Mouse (Mus musculus) myocyte (in vitro differentiated cells): ENCODE data around the gene Tnrc18. TPM values are rescaled to one million over a fixed set of nuclear protein-coding genes. Genes with fewer than 3 reads are reported as not detected.

Source experiments
- H3K27me3 ChIP-seq: one replicate; pipeline ENCODE4 v1.6.1; 2011; ENCODE audit not compliant: control insufficient read depth, insufficient read depth, insufficient read length
- H3K36me3 ChIP-seq: one replicate; pipeline ENCODE4 v1.6.1; 2011; ENCODE audit not compliant: control insufficient read depth, insufficient read depth
- H3K4me2 ChIP-seq: one replicate; pipeline ENCODE4 v1.6.1; 2011; ENCODE audit warnings: low read depth, control low read depth
- H3K4me3 ChIP-seq: one replicate; pipeline ENCODE4 v1.5.1; 2011; ENCODE audit warnings: mild to moderate bottlenecking, control low read depth, moderate library complexity
- H3K79me2 ChIP-seq: one replicate; pipeline ENCODE4 v1.6.1; 2011; ENCODE audit not compliant: control insufficient read depth, insufficient read depth
- H3ac ChIP-seq: one replicate; pipeline ENCODE4 v1.6.1; 2011; ENCODE audit not compliant: control insufficient read depth, insufficient read length
- CEBPB ChIP-seq: IDR thresholded peaks from 2 replicates; pipeline ENCODE4 v1.6.1; 2011; ENCODE audit warnings: mild to moderate bottlenecking, moderate library complexity; ENCODE audit not compliant: poor library complexity, insufficient read depth, severe bottlenecking
- E2F4 ChIP-seq: IDR thresholded peaks from one replicate; pipeline ENCODE4 v1.6.1; 2011; ENCODE audit warnings: mild to moderate bottlenecking, control low read depth, moderate library complexity; ENCODE audit not compliant: insufficient read depth
- MAX ChIP-seq: IDR thresholded peaks from one replicate; pipeline ENCODE4 v1.6.1; 2011; ENCODE audit warnings: low read depth, mild to moderate bottlenecking, control low read depth
- MYOD1 ChIP-seq, 3 experiments: IDR thresholded peaks; one replicate each; pipeline ENCODE4 v1.6.1; 2011; ENCODE audit warnings: control low read depth in 2 of 3, low read depth in 2 of 3, mild to moderate bottlenecking in 2 of 3, moderate library complexity in 1 of 3; ENCODE audit not compliant: insufficient read length in 2 of 3, control insufficient read depth in 1 of 3
- MYOG ChIP-seq, 3 experiments: IDR thresholded peaks; one replicate each; pipeline ENCODE4 v1.6.1; 2011; ENCODE audit warnings: control low read depth in 2 of 3, low read depth in 2 of 3, mild to moderate bottlenecking in 2 of 3; ENCODE audit not compliant: insufficient read length in 2 of 3, control insufficient read depth in 1 of 3, insufficient read depth in 1 of 3
- POLR2A ChIP-seq: IDR thresholded peaks from one replicate; pipeline ENCODE4 v1.6.1; 2011; ENCODE audit warnings: low read depth, mild to moderate bottlenecking, control low read depth, moderate library complexity; ENCODE audit not compliant: insufficient read length
- POLR2AphosphoS2 ChIP-seq: IDR thresholded peaks from one replicate; pipeline ENCODE4 v1.6.1; 2011; ENCODE audit warnings: low read depth, control low read depth; ENCODE audit not compliant: insufficient read length
- REST ChIP-seq: IDR thresholded peaks from one replicate; pipeline ENCODE4 v1.6.1; 2011; ENCODE audit warnings: mild to moderate bottlenecking, control low read depth, moderate library complexity; ENCODE audit not compliant: insufficient read depth, insufficient read length
- SRF ChIP-seq: IDR thresholded peaks from one replicate; pipeline ENCODE4 v1.6.1; 2011; ENCODE audit warnings: low read depth; ENCODE audit not compliant: control insufficient read depth, insufficient read length
- TCF3 ChIP-seq: IDR thresholded peaks from one replicate; pipeline ENCODE4 v1.6.1; 2011; ENCODE audit warnings: low read depth, control low read depth; ENCODE audit not compliant: insufficient read length
- USF1 ChIP-seq: IDR thresholded peaks from one replicate; pipeline ENCODE4 v1.6.1; 2011; ENCODE audit warnings: low read depth, mild to moderate bottlenecking, control low read depth, moderate library complexity
- polyA plus RNA-seq: library from polyadenylated mRNA; unstranded; fragments of >200 nt; fragmentation: generic; extraction: Trizol; gene quantifications from one replicate; pipeline ENCODE4 v1.2.1, GENCODE M21; 2012; ENCODE audit warnings: missing spikeins

Tnrc18 gene
- polyA plus RNA-seq, 1 experiment: 26.2 TPM

DNA sequence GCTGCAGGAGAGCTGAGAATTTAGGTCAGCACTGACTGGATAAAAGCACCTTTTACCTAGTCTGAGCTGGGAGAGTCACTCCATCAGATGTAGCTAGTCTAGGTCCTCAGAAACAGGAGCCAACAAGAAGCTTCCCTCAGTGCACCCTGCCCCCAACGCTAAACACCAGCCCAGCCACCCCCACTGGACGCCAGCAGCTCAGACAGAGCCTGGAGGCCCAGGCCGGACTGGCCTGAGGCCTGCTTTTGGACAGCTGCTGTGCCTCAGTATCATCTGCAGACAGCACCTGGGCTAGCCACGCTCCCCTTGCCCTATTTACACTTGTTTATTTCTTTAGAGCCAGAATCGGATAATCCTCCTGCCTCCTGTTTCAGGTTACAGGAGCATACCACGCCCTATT lies 19.4 kb upstream of the Tnrc18 start:
- Histone ChIP-seq H3K27me3 (no peaks in the 10 kb centered on the region), H3K79me2 (no peaks in the 10 kb centered on the region), H3ac (no peak overlapping the region), H3K4me2 (no peak overlapping the region), H3K4me3 (no peak overlapping the region), H3K36me3 (no peaks in the 10 kb centered on the region)
- TF ChIP-seq REST (no peak), MYOG (IDR thresholded peaks at IDR 0.05; ENCODE audit: control insufficient read depth in 1 of 3, insufficient read depth in 1 of 3, insufficient read length in 2 of 3, low read depth in 2 of 3) (peak in 1 of 3 experiments; percentile 47), POLR2AphosphoS2 (no peak), MYOD1 (IDR thresholded peaks at IDR 0.05; ENCODE audit: control insufficient read depth in 1 of 3, insufficient read length in 2 of 3, low read depth in 2 of 3) (peak in 1 of 3 experiments; percentile 42)

- Histone ChIP-seq H3K79me2 (no peaks in the 10 kb centered on the region), H3K36me3 (no peaks in the 10 kb centered on the region), H3K4me3 (no peak overlapping the region), H3K4me2 (no peak overlapping the region), H3K27me3 (no peaks in the 10 kb centered on the region), H3ac (no peak overlapping the region)
- TF ChIP-seq POLR2AphosphoS2 (no peak), USF1 (no peak), E2F4 (no peak), MYOD1 (IDR thresholded peaks at IDR 0.05; ENCODE audit: control insufficient read depth in 1 of 3, insufficient read length in 2 of 3, low read depth in 2 of 3) (no peak)
Observed at GRCm38 (mm10) chr5:142833646-142834438, 16.4 kb upstream of the Tnrc18 start.

GRCm38 (mm10) chr5:142826131-142826530 lies 8.7 kb upstream of the Tnrc18 start:
- Histone ChIP-seq H3K27me3 (no peaks in the 10 kb centered on the region), H3ac (no peak overlapping the region), H3K36me3 (no peaks in the 10 kb centered on the region), H3K4me2 (no peak overlapping the region), H3K4me3 (no peak overlapping the region), H3K79me2 (no peaks in the 10 kb centered on the region)
- TF ChIP-seq REST: no peak
- TF ChIP-seq MYOD1 (IDR thresholded peaks at IDR 0.05; ENCODE audit: control insufficient read depth in 1 of 3, insufficient read length in 2 of 3, low read depth in 2 of 3): no peak
- no peak for TF ChIP-seq USF1
- TF ChIP-seq SRF: no peak
- no peak for TF ChIP-seq CEBPB
- no peak for TF ChIP-seq TCF3
- TF ChIP-seq MYOG (IDR thresholded peaks at IDR 0.05; ENCODE audit: control insufficient read depth in 1 of 3, insufficient read depth in 1 of 3, insufficient read length in 2 of 3, low read depth in 2 of 3): no peak
- TF ChIP-seq MAX: no peak
- no peak for TF ChIP-seq POLR2AphosphoS2
- TF ChIP-seq POLR2A: no peak
- TF ChIP-seq E2F4: no peak

DNA sequence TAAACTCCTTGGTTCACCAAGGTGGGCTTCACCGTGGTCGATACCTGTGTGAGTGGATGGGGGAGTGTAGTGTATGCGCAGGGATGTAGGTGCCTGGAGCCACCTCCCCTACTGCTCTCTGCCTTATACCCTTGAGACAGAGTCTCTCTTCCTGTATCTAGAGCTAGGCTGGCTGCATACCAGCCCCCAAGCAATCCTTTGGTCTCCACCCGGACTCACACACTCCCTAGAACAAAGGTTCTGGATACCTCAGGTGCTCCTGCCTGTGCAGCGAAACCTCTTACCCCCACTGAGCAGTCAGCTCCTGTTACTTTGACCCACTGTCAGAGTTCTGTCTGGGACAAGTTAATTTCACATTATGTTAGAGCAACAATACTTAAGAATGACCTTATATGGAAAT lies 8.2 kb upstream of the Tnrc18 start:
- TF ChIP-seq REST: no peak
- no peak for TF ChIP-seq MYOD1 (IDR thresholded peaks at IDR 0.05; ENCODE audit: control insufficient read depth in 1 of 3, insufficient read length in 2 of 3, low read depth in 2 of 3)
- TF ChIP-seq CEBPB: no peak
- H3K79me2 ChIP-seq: peaks cover 4% of the 10 kb centered on the region
- H3K36me3 ChIP-seq: no peaks in the 10 kb centered on the region
- H3ac ChIP-seq: no peak overlapping the region
- H3K4me3 ChIP-seq: no peak overlapping the region
- H3K27me3 ChIP-seq: no peaks in the 10 kb centered on the region
- no peak overlapping the region for H3K4me2 ChIP-seq

DNA sequence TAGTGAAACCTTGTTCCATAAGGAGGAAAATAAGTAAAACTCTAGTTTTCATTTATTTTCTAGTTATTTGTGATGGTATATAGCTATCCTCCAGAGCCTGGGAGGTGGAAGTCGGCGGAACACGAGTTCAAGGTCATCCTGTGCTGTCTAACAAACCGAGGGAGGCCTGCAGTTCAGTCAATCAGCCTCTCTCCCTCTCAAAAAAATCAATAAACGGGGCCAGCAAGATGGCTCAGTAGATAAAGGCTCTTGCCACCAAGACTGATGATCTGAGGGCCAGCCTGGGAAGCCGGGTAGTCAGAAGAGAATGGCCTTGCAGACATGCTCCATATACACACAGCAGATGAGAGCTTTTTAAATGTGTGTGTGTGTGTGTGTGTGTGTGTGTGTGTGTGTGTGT lies 6.6 kb upstream of the Tnrc18 start:
- H3K4me2 ChIP-seq: peak overlapping the region; percentile 98
- H3K79me2 ChIP-seq: peaks cover 16% of the 10 kb centered on the region
- no peak overlapping the region for H3ac ChIP-seq
- peak overlapping the region; percentile 99 for H3K4me3 ChIP-seq
- TF ChIP-seq MYOD1 (IDR thresholded peaks at IDR 0.05; ENCODE audit: control insufficient read depth in 1 of 3, insufficient read length in 2 of 3, low read depth in 2 of 3) (no peak), MYOG (IDR thresholded peaks at IDR 0.05; ENCODE audit: control insufficient read depth in 1 of 3, insufficient read depth in 1 of 3, insufficient read length in 2 of 3, low read depth in 2 of 3) (no peak), SRF (no peak), POLR2A (no peak), MAX (no peak), POLR2AphosphoS2 (no peak), TCF3 (no peak), USF1 (no peak)
- no peaks in the 10 kb centered on the region for H3K27me3 ChIP-seq
- H3K36me3 ChIP-seq: no peaks in the 10 kb centered on the region
